In the genomic region with DNA sequence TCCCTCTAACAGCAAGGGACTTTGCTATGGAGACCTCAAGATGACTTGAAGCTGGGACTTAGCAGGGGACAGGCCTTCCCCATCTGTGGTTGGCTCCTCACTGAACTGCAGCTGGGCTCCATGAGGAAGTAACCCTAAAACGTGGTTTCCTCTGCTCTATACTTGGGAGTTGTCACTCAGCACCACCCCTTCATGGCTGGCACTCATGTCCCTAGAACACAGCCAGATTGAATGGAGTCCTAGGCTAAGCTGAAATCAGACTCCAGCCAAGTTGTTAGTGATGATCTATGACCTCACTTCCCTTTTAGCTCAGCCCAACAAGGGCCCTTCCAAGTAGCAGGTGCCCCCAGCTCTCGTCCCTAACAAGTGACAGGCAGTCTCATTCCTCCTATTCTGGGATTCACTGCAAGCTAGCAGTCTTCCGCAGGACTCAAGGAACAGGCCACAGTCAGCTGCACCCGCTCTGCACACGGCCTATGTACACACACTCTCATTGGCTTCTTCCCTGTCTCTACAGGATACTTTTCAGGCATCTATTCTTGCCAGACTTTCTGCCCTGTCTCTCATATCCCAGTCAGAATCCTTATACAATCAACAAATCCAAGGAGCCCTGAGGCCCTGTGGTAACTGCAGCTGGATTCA, we compare ENCODE assay signal across 8 mouse cellular contexts. TPM values are rescaled to one million over a fixed set of nuclear protein-coding genes. Genes with fewer than 3 reads are reported as not detected.
DNase-seq lines count a peak whose midpoint lies in the region; ATAC-seq and TF ChIP-seq lines count a peak whose summit lies in the region.

No protein-coding gene starts in this region.

- ATAC-seq in hindbrain, embryonic 12.5 days (ENCODE audit: low FRiP score): no peak
- no peak for ATAC-seq in hindbrain, embryonic 14.5 days (ENCODE audit: low FRiP score)
- 0 out of 2 replicates have a peak, but pooled peaks have one; percentile 35 for ATAC-seq in G1E (ENCODE audit: extremely low read depth, insufficient number of reproducible peaks, low FRiP score, poor library complexity, severe bottlenecking)
- no peak for ATAC-seq in heart, embryonic 12.5 days (ENCODE audit: insufficient number of reproducible peaks, low FRiP score)

- no peaks in the 10 kb centered on the region for H3K9me3 ChIP-seq in hindbrain, embryonic 12.5 days (replicated peaks)
- no peaks in the 10 kb centered on the region for H3K9me3 ChIP-seq in hindbrain, embryonic 14.5 days (ENCODE audit: control insufficient read depth, low read length)
- H3K9me3 ChIP-seq in G1E (replicated peaks): no peaks in the 10 kb centered on the region
- H3K9me3 ChIP-seq in heart, embryonic 12.5 days (replicated peaks): no peaks in the 10 kb centered on the region; the same call in 1 of the 2 replicates

- H3K4me2 ChIP-seq in hindbrain, embryonic 12.5 days (replicated peaks): no peak overlapping the region
- no peak overlapping the region for H3K4me2 ChIP-seq in hindbrain, embryonic 14.5 days (replicated peaks)
- H3K4me2 ChIP-seq in heart, embryonic 12.5 days: no peak overlapping the region

- DNase-seq in hindbrain, embryonic 14.5 days (ENCODE audit: low spot score): no peak
- DNase-seq in G1E (ENCODE audit: low spot score): no peak
- peak; percentile 46 for DNase-seq in lung, postnatal 36 days
- DNase-seq in c-Kit-positive CD71-positive TER-119-positive erythroid progenitor cells, embryonic 14.5 days (ENCODE audit: low spot score): no peak
- no peak for DNase-seq in ovary, postnatal 36 days (ENCODE audit: low spot score)
- no peak for DNase-seq in testis, postnatal 10 days (ENCODE audit: low spot score)

- 48% methylated on average over 5 of the region's 5 CpGs for WGBS in hindbrain, embryonic 12.5 days
- WGBS in hindbrain, embryonic 14.5 days: 51% methylated on average over 5 of the region's 5 CpGs
- 42% methylated on average over 5 of the region's 5 CpGs for WGBS in heart, embryonic 12.5 days

- no peak for TF ChIP-seq CTCF in G1E (IDR thresholded peaks at IDR 0.05; ENCODE audit: low read depth, low read length)

- no peaks in the 10 kb centered on the region for H3K27me3 ChIP-seq in hindbrain, embryonic 12.5 days
- H3K27me3 ChIP-seq in hindbrain, embryonic 14.5 days (ENCODE audit: control insufficient read depth, insufficient read depth, low read length): no peaks in the 10 kb centered on the region
- no peaks in the 10 kb centered on the region for H3K27me3 ChIP-seq in G1E (ENCODE audit: insufficient read depth, low read length)
- no peaks in the 10 kb centered on the region for H3K27me3 ChIP-seq in heart, embryonic 12.5 days (replicated peaks)

- peak overlapping the region; percentile 32; the same call in 1 of the 2 replicates for H3K27ac ChIP-seq in hindbrain, embryonic 12.5 days
- no peak overlapping the region for H3K27ac ChIP-seq in hindbrain, embryonic 14.5 days
- H3K27ac ChIP-seq in heart, embryonic 12.5 days (ENCODE audit: poor library complexity, severe bottlenecking): 0 out of 2 replicates have a peak overlapping the region, but pooled peaks have one; percentile 3

- no peak overlapping the region for H3K9ac ChIP-seq in hindbrain, embryonic 12.5 days
- no peak overlapping the region for H3K9ac ChIP-seq in hindbrain, embryonic 14.5 days
- no peak overlapping the region for H3K9ac ChIP-seq in heart, embryonic 12.5 days

- peaks cover 11% of the 10 kb centered on the region; the same call in 1 of the 2 replicates for H3K4me1 ChIP-seq in hindbrain, embryonic 12.5 days
- H3K4me1 ChIP-seq in hindbrain, embryonic 14.5 days (replicated peaks; ENCODE audit: control insufficient read depth, insufficient read depth, low read length): no peaks in the 10 kb centered on the region
- peaks cover 23% of the 10 kb centered on the region for H3K4me1 ChIP-seq in G1E (ENCODE audit: insufficient read depth, low read depth, low read length)
- H3K4me1 ChIP-seq in heart, embryonic 12.5 days (replicated peaks): peaks cover 36% of the 10 kb centered on the region

- peaks cover 33% of the 10 kb centered on the region for H3K36me3 ChIP-seq in hindbrain, embryonic 12.5 days
- H3K36me3 ChIP-seq in hindbrain, embryonic 14.5 days (replicated peaks; ENCODE audit: control insufficient read depth, insufficient read depth): peaks cover 39% of the 10 kb centered on the region
- H3K36me3 ChIP-seq in G1E (replicated peaks): peaks cover 87% of the 10 kb centered on the region
- peaks cover 37% of the 10 kb centered on the region for H3K36me3 ChIP-seq in heart, embryonic 12.5 days

- no peak overlapping the region for H3K4me3 ChIP-seq in hindbrain, embryonic 12.5 days
- no peak overlapping the region for H3K4me3 ChIP-seq in hindbrain, embryonic 14.5 days (replicated peaks; ENCODE audit: low read length)
- H3K4me3 ChIP-seq in G1E (ENCODE audit: low read depth, low read length): no peak overlapping the region
- no peak overlapping the region for H3K4me3 ChIP-seq in heart, embryonic 12.5 days

RNA-seq across cellular contexts. Expression of a gene that starts 23.0 kb away (rescaled TPM):
- 15.4 and 16.2 TPM in 2 replicates for polyA plus RNA-seq in hindbrain, embryonic 12.5 days (2016; fragmentation: Nextera tagmentation; extraction: Ambion mirVana)
- polyA plus RNA-seq in hindbrain, embryonic 14.5 days (2014; fragmentation: Nextera tagmentation; extraction: Ambion mirVana): 10.5 and 11.7 TPM in 2 replicates
- total RNA-seq in G1E (2014; fragmentation: Nextera tagmentation): 18.2 and 19.3 TPM in 2 replicates
- total RNA-seq in G1E (2017): 17.1 and 18.5 TPM in 2 replicates
- 1.5 and 1.8 TPM in 2 replicates for polyA plus RNA-seq in G1E (2012)
- polyA plus RNA-seq in heart, embryonic 12.5 days (2016; fragmentation: Nextera tagmentation; extraction: Ambion mirVana): 21.7 and 22.4 TPM in 2 replicates

RNA-seq across cellular contexts. Expression of a gene that starts 23.2 kb away (rescaled TPM):
- 93.0 and 97.0 TPM in 2 replicates for polyA plus RNA-seq in hindbrain, embryonic 12.5 days (2016; fragmentation: Nextera tagmentation; extraction: Ambion mirVana)
- 73.0 and 75.9 TPM in 2 replicates for polyA plus RNA-seq in hindbrain, embryonic 14.5 days (2014; fragmentation: Nextera tagmentation; extraction: Ambion mirVana)
- total RNA-seq in G1E (2014; fragmentation: Nextera tagmentation) (179 and 201 TPM in 2 replicates), G1E (2017) (185 and 197 TPM in 2 replicates)
- polyA plus RNA-seq in G1E (2012): 21.4 and 25.5 TPM in 2 replicates
- 110 TPM in 2 replicates for polyA plus RNA-seq in heart, embryonic 12.5 days (2016; fragmentation: Nextera tagmentation; extraction: Ambion mirVana)
